Mouse (Mus musculus) lung, embryonic 15.5 days (tissue): Measurements from ENCODE around the gene Dnajc7. TPM values are rescaled to one million over a fixed set of nuclear protein-coding genes. Genes with fewer than 3 reads are reported as not detected.
A peak's percentile ranks its signal among the peaks of the same experiment; 100 is the strongest.

Experiments used
- ATAC-seq: fragments of 200-750 bp; cut with Nextera tagmentation; 2 replicates; pipeline ENCODE4 v1.8.0; 2017; ENCODE audit warnings: moderate number of reproducible peaks, borderline replicate concordance; ENCODE audit not compliant: low FRiP score, low TSS enrichment; ENCODE audit errors: extremely low read depth
- H3K27ac ChIP-seq: fragments of 300-500 bp; sonication (generic); 2 replicates; pipeline ENCODE4 v1.5.1; 2015; ENCODE audit warnings: moderate library complexity, mild to moderate bottlenecking, inconsistent platforms
- H3K27me3 ChIP-seq: fragments of 300-500 bp; sonication (generic); 2 replicates; pipeline ENCODE4 v1.6.1; 2015; ENCODE audit warnings: inconsistent platforms
- H3K36me3 ChIP-seq: fragments of 300-500 bp; sonication (generic); 2 replicates; pipeline ENCODE4 v1.6.1; 2015; ENCODE audit warnings: inconsistent platforms
- H3K4me1 ChIP-seq: fragments of 300-500 bp; sonication (generic); 2 replicates; pipeline ENCODE4 v1.6.1; 2015; ENCODE audit warnings: inconsistent platforms
- H3K4me2 ChIP-seq: fragments of 300-500 bp; sonication (generic); 2 replicates; pipeline ENCODE4 v1.6.1; 2015; ENCODE audit warnings: inconsistent platforms, mild to moderate bottlenecking, moderate library complexity
- H3K4me3 ChIP-seq: fragments of 300-500 bp; sonication (generic); 2 replicates; pipeline ENCODE4 v1.5.1; 2015; ENCODE audit warnings: mild to moderate bottlenecking, inconsistent platforms
- H3K9ac ChIP-seq: fragments of 300-500 bp; sonication (generic); 2 replicates; pipeline ENCODE4 v1.6.1; 2015; ENCODE audit warnings: inconsistent platforms
- H3K9me3 ChIP-seq: fragments of 300-500 bp; sonication (generic); 2 replicates; pipeline ENCODE4 v1.6.1; 2016; ENCODE audit warnings: inconsistent platforms
- WGBS: fragments of 180-500 bp; shearing (Covaris S2); methylation state at CpG from one replicate; pipeline ENCODE4 v1.1.7; 2015; 5-methylcytosine and 5-hydroxymethylcytosine counted together
- polyA plus RNA-seq: library from polyadenylated mRNA; unstranded; fragments of >200 nt; fragmentation: Nextera tagmentation; extraction: Ambion mirVana; gene quantifications from 2 replicates; pipeline ENCODE4 v1.2.1, GENCODE M21; 2015

The Dnajc7 gene
- polyA plus RNA-seq, 1 experiment from 2014 or later, result 229 TPM

GRCm38 (mm10) chr11:100564297-100564696 lies 55.7 kb downstream of the Dnajc7 start:
- Histone ChIP-seq H3K9me3 (no peaks in the 10 kb centered on the region), H3K27ac (no peak overlapping the region), H3K9ac (no peak overlapping the region), H3K36me3 (no peaks in the 10 kb centered on the region), H3K27me3 (no peaks in the 10 kb centered on the region), H3K4me3 (no peak overlapping the region), H3K4me1 (no peaks in the 10 kb centered on the region), H3K4me2 (no peak overlapping the region)
- 51% methylated on average over 15 of the region's 15 CpGs for WGBS
- no peak for ATAC-seq

- Histone ChIP-seq H3K4me1 (no peaks in the 10 kb centered on the region), H3K27me3 (no peaks in the 10 kb centered on the region), H3K9me3 (no peaks in the 10 kb centered on the region), H3K27ac (no peak overlapping the region), H3K9ac (no peak overlapping the region), H3K4me2 (no peak overlapping the region), H3K36me3 (no peaks in the 10 kb centered on the region), H3K4me3 (no peak overlapping the region)
- WGBS, result 70% methylated on average over 5 of the region's 5 CpGs
- no peak for ATAC-seq
These were observed 58.2 kb downstream of the Dnajc7 start for GRCm38 (mm10) chr11:100561748-100562147.

GRCm38 (mm10) chr11:100559476-100559875 lies 60.5 kb downstream of the Dnajc7 start:
- H3K4me1 ChIP-seq, result no peaks in the 10 kb centered on the region
- 28% methylated on average over 7 of the region's 7 CpGs for WGBS

GRCm38 (mm10) chr11:100557563-100557962 lies 62.4 kb downstream of the Dnajc7 start:
- H3K4me2 ChIP-seq, result no peak overlapping the region
- 68% methylated on average over 3 of the region's 3 CpGs for WGBS
- ATAC-seq, result no peak

More at GRCm38 (mm10) chr11:100559476-100559875, 60.5 kb downstream of the Dnajc7 start:
- no peak overlapping the region for H3K4me3 ChIP-seq
- H3K27me3 ChIP-seq, result no peaks in the 10 kb centered on the region
- no peaks in the 10 kb centered on the region for H3K36me3 ChIP-seq
- no peak overlapping the region for H3K27ac ChIP-seq
- no peaks in the 10 kb centered on the region for H3K9me3 ChIP-seq
- no peak for ATAC-seq
- no peak overlapping the region for H3K4me2 ChIP-seq
- H3K9ac ChIP-seq, result no peak overlapping the region

GRCm38 (mm10) chr11:100555583-100555982 lies 64.4 kb downstream of the Dnajc7 start:
- Histone ChIP-seq H3K36me3 (no peaks in the 10 kb centered on the region), H3K4me3 (0 out of 2 replicates have a peak overlapping the region, but pooled peaks have one; percentile 22), H3K9me3 (no peaks in the 10 kb centered on the region), H3K9ac (0 out of 2 replicates have a peak overlapping the region, but pooled peaks have one; percentile 23), H3K4me1 (no peaks in the 10 kb centered on the region), H3K27me3 (no peaks in the 10 kb centered on the region), H3K4me2 (peak overlapping the region; percentile 51), H3K27ac (no peak overlapping the region)
- WGBS, result 13% methylated on average over 11 of the region's 11 CpGs
- ATAC-seq, result no peak; the same call in 1 of the 2 replicates

More at GRCm38 (mm10) chr11:100557563-100557962, 62.4 kb downstream of the Dnajc7 start:
- H3K4me1 ChIP-seq, result no peaks in the 10 kb centered on the region
- no peaks in the 10 kb centered on the region for H3K36me3 ChIP-seq
- no peaks in the 10 kb centered on the region for H3K9me3 ChIP-seq
- H3K27me3 ChIP-seq, result no peaks in the 10 kb centered on the region
- no peak overlapping the region for H3K27ac ChIP-seq
- H3K9ac ChIP-seq, result no peak overlapping the region
- no peak overlapping the region for H3K4me3 ChIP-seq

- no peak overlapping the region for H3K9ac ChIP-seq
- no peak overlapping the region for H3K27ac ChIP-seq
- H3K4me2 ChIP-seq, result no peak overlapping the region
- 67% methylated on average over 4 of the region's 4 CpGs for WGBS
- H3K9me3 ChIP-seq, result no peaks in the 10 kb centered on the region
- H3K4me1 ChIP-seq, result no peaks in the 10 kb centered on the region
- no peak overlapping the region for H3K4me3 ChIP-seq
- H3K27me3 ChIP-seq, result no peaks in the 10 kb centered on the region
- no peak for ATAC-seq
- H3K36me3 ChIP-seq, result no peaks in the 10 kb centered on the region
These were observed 67.1 kb downstream of the Dnajc7 start for GRCm38 (mm10) chr11:100552842-100553241.

GRCm38 (mm10) chr11:100550101-100550500 lies 69.9 kb downstream of the Dnajc7 start:
- no peak for ATAC-seq
- no peaks in the 10 kb centered on the region for H3K9me3 ChIP-seq
- 61% methylated on average over 6 of the region's 6 CpGs for WGBS
- no peak overlapping the region for H3K4me2 ChIP-seq
- H3K27me3 ChIP-seq, result no peaks in the 10 kb centered on the region
- H3K36me3 ChIP-seq, result no peaks in the 10 kb centered on the region
- H3K4me3 ChIP-seq, result no peak overlapping the region
- peaks cover 8% of the 10 kb centered on the region for H3K4me1 ChIP-seq
- no peak overlapping the region for H3K27ac ChIP-seq
- H3K9ac ChIP-seq, result no peak overlapping the region

GRCm38 (mm10) chr11:100549466-100549865 lies 70.5 kb downstream of the Dnajc7 start:
- H3K4me3 ChIP-seq, result no peak overlapping the region
- H3K27ac ChIP-seq, result no peak overlapping the region
- H3K9me3 ChIP-seq, result no peaks in the 10 kb centered on the region
- ATAC-seq, result no peak
- no peaks in the 10 kb centered on the region for H3K27me3 ChIP-seq
- WGBS, result 62% methylated on average over 8 of the region's 8 CpGs
- H3K4me2 ChIP-seq, result no peak overlapping the region
- H3K4me1 ChIP-seq, result peaks cover 12% of the 10 kb centered on the region
- H3K36me3 ChIP-seq, result no peaks in the 10 kb centered on the region
- no peak overlapping the region for H3K9ac ChIP-seq

GRCm38 (mm10) chr11:100548141-100548540 lies 71.8 kb downstream of the Dnajc7 start:
- H3K27ac ChIP-seq, result no peak overlapping the region
- no peak for ATAC-seq
- H3K9me3 ChIP-seq, result no peaks in the 10 kb centered on the region
- peaks cover 12% of the 10 kb centered on the region for H3K4me1 ChIP-seq
- 69% methylated on average over 6 of the region's 6 CpGs for WGBS
- no peaks in the 10 kb centered on the region for H3K27me3 ChIP-seq
- no peak overlapping the region for H3K4me3 ChIP-seq
- no peak overlapping the region for H3K9ac ChIP-seq
- H3K4me2 ChIP-seq, result no peak overlapping the region
- H3K36me3 ChIP-seq, result no peaks in the 10 kb centered on the region

GRCm38 (mm10) chr11:100546955-100547354 lies 73.0 kb downstream of the Dnajc7 start:
- Histone ChIP-seq H3K27ac (no peak overlapping the region), H3K9me3 (no peaks in the 10 kb centered on the region), H3K4me2 (no peak overlapping the region), H3K36me3 (no peaks in the 10 kb centered on the region), H3K27me3 (no peaks in the 10 kb centered on the region), H3K4me1 (peaks cover 12% of the 10 kb centered on the region), H3K4me3 (no peak overlapping the region), H3K9ac (no peak overlapping the region)
- WGBS, result 71% methylated on average over 6 of the region's 6 CpGs
- ATAC-seq, result no peak

GRCm38 (mm10) chr11:100545746-100546085 lies 74.3 kb downstream of the Dnajc7 start:
- no peak overlapping the region for H3K27ac ChIP-seq
- H3K4me1 ChIP-seq, result peaks cover 12% of the 10 kb centered on the region
- peak overlapping the region; percentile 23; the same call in 1 of the 2 replicates for H3K9ac ChIP-seq
- peak overlapping the region; percentile 77 for H3K4me2 ChIP-seq
- no peaks in the 10 kb centered on the region for H3K36me3 ChIP-seq
- no peak; the same call in 1 of the 2 replicates for ATAC-seq
- H3K9me3 ChIP-seq, result no peaks in the 10 kb centered on the region
- WGBS, result 25% methylated on average over 7 of the region's 7 CpGs
- peak overlapping the region; percentile 47 for H3K4me3 ChIP-seq
- H3K27me3 ChIP-seq, result no peaks in the 10 kb centered on the region

- H3K9me3 ChIP-seq, result no peaks in the 10 kb centered on the region
- no peaks in the 10 kb centered on the region for H3K27me3 ChIP-seq
- peak within 1 kb of the TSS; percentile 47 for H3K4me3 ChIP-seq
- no peaks in the 10 kb centered on the region for H3K36me3 ChIP-seq
- peak within 1 kb of the TSS; percentile 70 for H3K27ac ChIP-seq
- peak within 1 kb of the TSS; percentile 43 for H3K9ac ChIP-seq
- 5% methylated on average over 28 of the region's 28 CpGs for whole genome bisulfite sequencing
- H3K4me1 ChIP-seq, result peaks cover 12% of the 10 kb centered on the region
- H3K4me2 ChIP-seq, result peak within 1 kb of the TSS; percentile 77
- peak; percentile 97 for ATAC-seq
These were observed 74.9 kb downstream of the Dnajc7 start, which contains the start of gene Ttc25 for GRCm38 (mm10) chr11:100544832-100545745. Ttc25 (plus strand) TSS chr11:100545607.
